Mouse (Mus musculus) small intestine, adult 2 months (tissue): ENCODE measurements around the gene 2200002D01Rik. TPM values are rescaled to one million over a fixed set of nuclear protein-coding genes. Genes with fewer than 3 reads are reported as not detected.

Source experiments
- H3K27ac ChIP-seq: fragments of 200-500 bp; 2 replicates; pipeline ENCODE4 v1.5.1; 2012; ENCODE audit warnings: low read depth, low read length, control low read depth, inconsistent platforms; ENCODE audit not compliant: insufficient read depth
- H3K27me3 ChIP-seq: fragments of 200-500 bp; 2 replicates; pipeline ENCODE4 v1.6.1; 2012; ENCODE audit warnings: mild to moderate bottlenecking, moderate library complexity, low read length, inconsistent platforms; ENCODE audit not compliant: control insufficient read depth, insufficient read depth
- H3K36me3 ChIP-seq: fragments of 200-500 bp; 2 replicates; pipeline ENCODE4 v1.6.1; 2012; ENCODE audit warnings: mild to moderate bottlenecking, low read length, control low read depth, inconsistent platforms; ENCODE audit not compliant: control insufficient read depth, insufficient read depth
- H3K4me1 ChIP-seq: fragments of 200-500 bp; 2 replicates; pipeline ENCODE4 v1.6.1; 2012; ENCODE audit warnings: low read length, inconsistent platforms, mixed read lengths; ENCODE audit not compliant: control insufficient read depth, insufficient read depth, insufficient read length
- H3K4me3 ChIP-seq: fragments of 200-500 bp; 2 replicates; pipeline ENCODE4 v1.5.1; 2012; ENCODE audit warnings: low read depth, mild to moderate bottlenecking, control low read depth, inconsistent platforms, low read length, moderate library complexity
- CTCF ChIP-seq: fragments of 200-500 bp; IDR thresholded peaks from 2 replicates; pipeline ENCODE4 v1.5.1; 2012; ENCODE audit warnings: low read depth, mild to moderate bottlenecking, control low read depth, inconsistent platforms, low read length, moderate library complexity, mixed read lengths; ENCODE audit not compliant: insufficient replicate concordance, insufficient read length; ENCODE audit errors: extremely low read depth
- POLR2A ChIP-seq: fragments of 200-500 bp; IDR thresholded peaks from 2 replicates; pipeline ENCODE4 v1.6.1; 2012; ENCODE audit warnings: low read depth, mild to moderate bottlenecking, control low read depth, inconsistent platforms, low read length, moderate library complexity
- WGBS: fragments of 180-500 bp; shearing (Covaris S2); methylation state at CpG from one replicate; pipeline ENCODE4 v1.1.7; 2018; 5-methylcytosine and 5-hydroxymethylcytosine counted together
- polyA plus RNA-seq: library from polyadenylated mRNA; depleted of rRNA; stranded (reverse); fragments of >200 nt; gene quantifications from 2 replicates; pipeline ENCODE4 v1.2.3, GENCODE M21; 2012

Gene 2200002D01Rik
- polyA plus RNA-seq, 1 experiment = 852 TPM

GRCm38 (mm10) chr7:29262151-29262550 is 13.9 kb upstream of the 2200002D01Rik start:
- H3K4me3 ChIP-seq = no peak overlapping the region
- H3K4me1 ChIP-seq = peaks cover 48% of the 10 kb centered on the region
- TF ChIP-seq CTCF (no peak), POLR2A (no peak)
- peaks cover 53% of the 10 kb centered on the region for H3K36me3 ChIP-seq
- H3K27me3 ChIP-seq = no peaks in the 10 kb centered on the region
- H3K27ac ChIP-seq = peak overlapping the region; percentile 33; the same call in 1 of the 2 replicates
- WGBS = 67% methylated on average over 6 of the region's 6 CpGs

GRCm38 (mm10) chr7:29259781-29260730 is 11.8 kb upstream of the 2200002D01Rik start:
- H3K27ac ChIP-seq = peak overlapping the region; percentile 28; the same call in 1 of the 2 replicates
- TF ChIP-seq POLR2A (no peak), CTCF (no peak)
- 70% methylated on average over 10 of the region's 10 CpGs for WGBS
- H3K27me3 ChIP-seq = no peaks in the 10 kb centered on the region
- no peak overlapping the region for H3K4me3 ChIP-seq
- H3K36me3 ChIP-seq = peaks cover 65% of the 10 kb centered on the region
- H3K4me1 ChIP-seq = peaks cover 47% of the 10 kb centered on the region

GRCm38 (mm10) chr7:29257368-29257767 is 9.1 kb upstream of the 2200002D01Rik start:
- Histone ChIP-seq H3K4me1 (peaks cover 50% of the 10 kb centered on the region), H3K27ac (peak overlapping the region; percentile 48), H3K27me3 (no peaks in the 10 kb centered on the region), H3K36me3 (peaks cover 61% of the 10 kb centered on the region), H3K4me3 (no peak overlapping the region)
- TF ChIP-seq POLR2A = no peak
- TF ChIP-seq CTCF = no peak
- 23% methylated on average over 1 of the region's 1 CpGs for WGBS

DNA sequence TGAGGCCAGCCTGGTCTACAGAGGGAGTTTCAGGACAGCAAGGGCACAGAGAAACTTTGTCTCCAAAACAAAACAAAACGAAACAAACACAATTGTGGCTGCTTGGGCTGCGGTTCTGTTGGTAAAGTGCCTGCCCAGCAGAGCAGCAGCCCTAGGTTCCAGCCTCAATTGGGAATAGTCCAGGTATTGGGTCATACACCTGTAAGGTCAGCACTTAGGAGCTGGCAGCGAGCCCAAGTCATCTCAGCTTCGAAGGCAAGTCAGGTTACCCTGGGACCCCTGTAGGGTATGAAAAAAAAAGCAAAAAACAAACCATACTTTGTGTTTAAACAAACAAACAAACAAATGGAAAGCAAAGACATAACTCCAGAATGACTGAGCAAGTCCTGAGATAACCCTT is 7.6 kb upstream of the 2200002D01Rik start:
- Histone ChIP-seq H3K27ac (peak overlapping the region; percentile 34; the same call in 1 of the 2 replicates), H3K27me3 (no peaks in the 10 kb centered on the region), H3K36me3 (peaks cover 55% of the 10 kb centered on the region), H3K4me3 (no peak overlapping the region), H3K4me1 (peaks cover 59% of the 10 kb centered on the region)
- 30% methylated on average over 4 of the region's 4 CpGs for WGBS
- no peak for TF ChIP-seq CTCF
- TF ChIP-seq POLR2A = no peak

DNA sequence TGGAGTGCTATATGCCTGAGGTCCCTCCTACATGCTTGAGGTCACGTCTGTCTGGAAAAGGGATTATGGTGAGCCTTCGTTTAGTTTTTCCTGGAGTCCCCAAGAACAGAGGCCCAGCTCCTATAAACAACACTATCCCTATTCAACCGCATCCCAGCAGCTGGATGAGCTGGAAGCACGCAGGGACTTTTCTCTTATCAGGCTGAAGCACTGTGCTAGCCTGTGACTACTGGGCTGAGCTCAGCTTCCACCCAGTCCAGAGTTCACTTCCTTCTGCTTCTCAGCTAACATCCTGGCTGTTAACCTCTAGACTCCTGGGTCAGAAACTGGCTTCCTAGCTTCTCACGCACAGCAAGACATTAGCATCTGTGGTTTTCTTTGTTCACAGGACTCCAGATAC is 5.6 kb upstream of the 2200002D01Rik start:
- WGBS = 15% methylated on average over 5 of the region's 5 CpGs
- peaks cover 40% of the 10 kb centered on the region for H3K36me3 ChIP-seq
- peak overlapping the region; percentile 98 for H3K27ac ChIP-seq
- no peaks in the 10 kb centered on the region for H3K27me3 ChIP-seq
- TF ChIP-seq CTCF (no peak), POLR2A (peak; percentile 60; the same call in 1 of the 2 replicates)
- H3K4me3 ChIP-seq = peak overlapping the region; percentile 7; the same call in 1 of the 2 replicates
- peaks cover 68% of the 10 kb centered on the region for H3K4me1 ChIP-seq

GRCm38 (mm10) chr7:29251166-29251565 is 2.9 kb upstream of the 2200002D01Rik start:
- peaks cover 54% of the 10 kb centered on the region; the same call in 1 of the 2 replicates for H3K4me1 ChIP-seq
- H3K4me3 ChIP-seq = no peak overlapping the region
- 31% methylated on average over 3 of the region's 3 CpGs for WGBS
- TF ChIP-seq CTCF (no peak), POLR2A (no peak; the same call in 1 of the 2 replicates)
- H3K36me3 ChIP-seq = peaks cover 25% of the 10 kb centered on the region
- peak overlapping the region; percentile 100 for H3K27ac ChIP-seq
- H3K27me3 ChIP-seq = no peaks in the 10 kb centered on the region

DNA sequence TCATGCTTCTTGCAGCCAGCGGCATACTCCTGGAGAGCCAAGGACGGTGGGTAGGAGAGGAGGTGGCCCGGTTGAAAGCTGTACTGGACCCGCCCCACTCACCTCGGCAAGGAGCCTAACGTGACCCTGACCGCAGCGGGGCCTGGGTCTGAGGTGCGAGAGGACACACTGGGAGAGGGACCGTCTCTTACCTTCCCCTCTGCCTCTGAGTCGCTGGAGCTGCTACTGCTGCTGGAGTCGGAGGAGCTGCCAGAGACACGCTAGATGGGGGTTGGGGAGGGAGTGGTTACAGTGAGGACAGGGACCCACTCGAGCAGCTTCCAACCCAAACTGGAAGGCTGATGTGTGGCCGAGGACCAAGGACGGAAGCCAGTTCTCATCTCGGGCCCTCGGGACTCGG is 560 bp downstream of the 2200002D01Rik start:
- Histone ChIP-seq H3K27ac (peak overlapping the region; percentile 100), H3K4me1 (peaks cover 31% of the 10 kb centered on the region), H3K4me3 (peak overlapping the region; percentile 90), H3K27me3 (no peaks in the 10 kb centered on the region), H3K36me3 (peaks cover 20% of the 10 kb centered on the region)
- WGBS = 13% methylated on average over 19 of the region's 19 CpGs
- TF ChIP-seq CTCF = no peak
- no peak for TF ChIP-seq POLR2A
